Mouse (Mus musculus) kidney, embryonic 16.5 days (tissue): Measurements from ENCODE around the gene Mitf. TPM values are rescaled to one million over a fixed set of nuclear protein-coding genes. Genes with fewer than 3 reads are reported as not detected.
A peak's percentile ranks its signal among the peaks of the same experiment; 100 is the strongest.

Experiments used
- ATAC-seq: fragments of 200-750 bp; cut with Nextera tagmentation; 2 replicates; pipeline ENCODE4 v1.8.0; 2017; ENCODE audit warnings: moderate TSS enrichment; ENCODE audit not compliant: low FRiP score, low TSS enrichment
- H3K27ac ChIP-seq: fragments of 300-500 bp; sonication (generic); 2 replicates; pipeline ENCODE4 v1.5.1; 2014; ENCODE audit warnings: low read length
- H3K27me3 ChIP-seq: fragments of 300-500 bp; sonication (generic); 2 replicates; pipeline ENCODE4 v1.6.1; 2014; ENCODE audit warnings: low read length, control low read depth, mixed read lengths; ENCODE audit not compliant: insufficient read depth
- H3K36me3 ChIP-seq: fragments of 300-500 bp; sonication (generic); 2 replicates; pipeline ENCODE4 v1.6.1; 2014; ENCODE audit warnings: low read length, control low read depth, mixed read lengths; ENCODE audit not compliant: insufficient read depth
- H3K4me1 ChIP-seq: fragments of 300-500 bp; sonication (generic); 2 replicates; pipeline ENCODE4 v1.6.1; 2014; ENCODE audit warnings: low read length, control low read depth, mixed read lengths; ENCODE audit not compliant: insufficient read depth
- H3K4me2 ChIP-seq: fragments of 300-500 bp; sonication (generic); replicated peaks from 2 replicates; pipeline ENCODE4 v1.6.1; 2014; ENCODE audit warnings: low read depth, low read length
- H3K4me3 ChIP-seq: fragments of 300-500 bp; sonication (generic); 2 replicates; pipeline ENCODE4 v1.5.1; 2014; ENCODE audit warnings: mild to moderate bottlenecking, low read length
- H3K9ac ChIP-seq: fragments of 300-500 bp; sonication (generic); replicated peaks from 2 replicates; pipeline ENCODE4 v1.6.1; 2014; ENCODE audit warnings: low read length
- H3K9me3 ChIP-seq: fragments of 300-500 bp; sonication (generic); 2 replicates; pipeline ENCODE4 v1.6.1; 2016; ENCODE audit warnings: low read length, control low read depth
- WGBS: fragments of 180-500 bp; shearing (Covaris S2); extraction: QIAGEN DNeasy Blood & Tissue Kit; methylation state at CpG from one replicate; pipeline ENCODE4 v1.1.7; 2014; 5-methylcytosine and 5-hydroxymethylcytosine counted together
- polyA plus RNA-seq: library from polyadenylated mRNA; unstranded; fragments of >200 nt; fragmentation: Nextera tagmentation; extraction: Ambion mirVana; gene quantifications from 2 replicates; pipeline ENCODE4 v1.2.1, GENCODE M21; 2015

Mitf gene
- polyA plus RNA-seq, 1 experiment from 2014 or later: 3.4 TPM

DNA sequence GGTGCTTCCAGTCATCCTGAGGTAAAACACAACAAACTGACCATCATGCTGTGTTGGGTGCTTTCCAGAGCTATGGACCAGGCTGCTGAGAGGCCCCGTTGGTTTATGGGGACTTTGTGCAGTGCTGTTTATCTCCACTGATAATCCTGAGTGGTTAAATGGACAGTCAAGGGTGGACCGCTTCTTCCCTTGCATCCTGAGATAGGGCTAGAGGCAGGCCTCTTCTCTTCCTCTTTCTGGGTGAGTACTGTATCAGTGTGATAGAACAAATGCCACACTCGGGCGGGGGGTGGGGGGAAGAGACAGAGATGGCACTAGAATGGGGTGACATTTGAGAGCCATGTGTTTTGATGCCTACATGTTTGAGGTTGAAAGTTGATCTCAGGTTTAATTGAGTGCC, 81.0 kb downstream of the Mitf start:
- Histone ChIP-seq H3K4me2 (no peak overlapping the region), H3K27me3 (no peaks in the 10 kb centered on the region), H3K9me3 (no peaks in the 10 kb centered on the region), H3K9ac (no peak overlapping the region), H3K4me3 (no peak overlapping the region), H3K27ac (peak overlapping the region; percentile 65), H3K36me3 (no peaks in the 10 kb centered on the region), H3K4me1 (peaks cover 11% of the 10 kb centered on the region; the same call in 1 of the 2 replicates)
- 87% methylated on average over 4 of the region's 4 CpGs for WGBS
- ATAC-seq: no peak

DNA sequence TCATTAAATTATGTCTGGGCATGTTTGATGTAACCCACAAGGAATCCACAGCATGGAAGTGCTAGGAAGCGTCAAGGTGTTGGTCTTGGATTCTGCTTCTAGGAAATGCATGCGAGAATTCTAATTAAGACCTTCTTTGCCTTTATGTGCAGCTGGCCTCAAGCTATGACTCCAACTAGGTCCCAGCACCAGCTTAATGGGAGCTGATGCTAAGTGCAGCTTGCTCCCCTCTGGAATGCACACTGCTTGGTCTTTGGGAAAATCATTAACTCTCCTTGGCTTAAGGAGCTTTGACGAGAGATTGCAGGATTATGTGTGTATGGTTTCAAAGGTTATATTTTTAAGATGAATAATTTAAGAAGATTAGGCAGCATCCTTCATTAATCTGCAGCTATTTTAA, 81.7 kb downstream of the Mitf start:
- ATAC-seq: peak; percentile 81; the same call in 1 of the 2 replicates
- Histone ChIP-seq H3K9me3 (no peaks in the 10 kb centered on the region), H3K9ac (no peak overlapping the region), H3K36me3 (no peaks in the 10 kb centered on the region), H3K27ac (peak overlapping the region; percentile 65), H3K4me2 (no peak overlapping the region), H3K4me1 (peaks cover 10% of the 10 kb centered on the region; the same call in 1 of the 2 replicates), H3K27me3 (no peaks in the 10 kb centered on the region), H3K4me3 (no peak overlapping the region)
- 58% methylated on average over 3 of the region's 3 CpGs for WGBS

DNA sequence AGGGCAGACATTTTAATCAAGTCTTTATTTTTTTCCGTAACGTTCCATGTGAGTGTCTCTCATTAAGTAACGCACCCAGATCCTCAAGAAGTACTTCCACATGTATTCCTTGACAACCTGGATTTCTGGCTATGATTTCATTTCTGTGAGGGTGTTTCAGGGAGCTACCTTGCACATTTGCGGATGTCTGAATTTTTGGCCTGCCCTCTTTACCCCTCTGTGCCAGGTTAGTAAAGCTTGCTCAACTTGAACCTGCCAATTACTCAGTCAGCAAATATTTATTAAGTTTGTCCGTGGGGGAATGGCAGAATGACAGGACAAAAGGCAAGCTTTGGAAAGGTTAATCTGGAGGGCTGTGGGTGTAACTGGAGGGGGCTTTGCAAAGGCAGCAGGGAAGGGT, 86.7 kb downstream of the Mitf start:
- Histone ChIP-seq H3K4me2 (no peak overlapping the region), H3K9ac (no peak overlapping the region), H3K27ac (no peak overlapping the region), H3K4me1 (peaks cover under 1% of the 10 kb centered on the region; the same call in 1 of the 2 replicates), H3K27me3 (no peaks in the 10 kb centered on the region), H3K4me3 (no peak overlapping the region), H3K36me3 (no peaks in the 10 kb centered on the region), H3K9me3 (no peaks in the 10 kb centered on the region)
- ATAC-seq: no peak
- WGBS: 76% methylated on average over 5 of the region's 5 CpGs

DNA sequence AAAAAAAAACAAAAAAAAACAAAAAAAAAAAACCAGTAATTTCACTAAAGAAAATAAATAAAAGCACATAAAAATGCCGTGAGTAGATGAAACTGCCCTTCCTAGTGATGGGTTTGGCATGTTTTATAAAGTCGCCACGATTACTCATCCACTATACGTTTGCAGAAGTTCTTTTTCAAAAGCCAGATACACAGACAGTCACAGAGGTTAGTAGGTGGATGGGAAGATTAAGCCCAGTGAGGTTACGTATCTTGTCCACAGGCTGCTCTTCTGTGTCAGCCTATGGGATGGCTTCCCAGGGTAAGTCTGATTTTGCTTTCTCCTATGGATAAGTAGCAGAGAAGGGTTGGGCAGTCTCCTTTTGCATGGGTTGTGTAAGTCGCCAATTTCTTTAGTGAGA, 90.3 kb downstream of the Mitf start:
- no peak for ATAC-seq
- no peak overlapping the region for H3K4me3 ChIP-seq
- 76% methylated on average over 6 of the region's 6 CpGs for WGBS

DNA sequence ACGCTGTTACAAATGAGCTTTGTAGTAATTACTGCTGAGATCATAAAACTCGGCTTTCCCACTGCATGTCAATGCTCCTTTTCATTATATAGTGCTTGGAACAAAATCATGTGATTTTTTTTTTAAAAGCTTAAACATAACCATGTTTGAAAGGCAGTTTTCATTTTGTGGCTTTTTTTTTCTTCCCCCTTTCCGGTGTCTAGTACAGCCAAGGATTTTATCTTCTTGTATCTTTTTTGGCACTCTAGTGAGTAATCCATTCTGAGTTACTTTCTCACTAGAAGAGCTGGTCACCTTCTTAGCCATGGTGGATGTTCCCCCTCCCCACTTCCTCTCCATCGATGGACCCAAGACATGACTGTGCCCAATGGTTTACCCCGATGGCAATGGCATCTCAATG, 91.2 kb downstream of the Mitf start:
- no peak overlapping the region for H3K27ac ChIP-seq
- H3K9ac ChIP-seq: no peak overlapping the region
- H3K27me3 ChIP-seq: no peaks in the 10 kb centered on the region
- WGBS: 60% methylated on average over 5 of the region's 5 CpGs
- H3K4me2 ChIP-seq: no peak overlapping the region
- no peak for ATAC-seq
- H3K36me3 ChIP-seq: no peaks in the 10 kb centered on the region
- H3K4me3 ChIP-seq: no peak overlapping the region
- no peaks in the 10 kb centered on the region for H3K9me3 ChIP-seq
- H3K4me1 ChIP-seq: no peaks in the 10 kb centered on the region

More for the DNA sequence above, 90.3 kb downstream of the Mitf start:
- Histone ChIP-seq H3K9ac (no peak overlapping the region), H3K36me3 (no peaks in the 10 kb centered on the region), H3K4me2 (no peak overlapping the region), H3K27me3 (no peaks in the 10 kb centered on the region), H3K27ac (no peak overlapping the region), H3K9me3 (no peaks in the 10 kb centered on the region), H3K4me1 (no peaks in the 10 kb centered on the region)

DNA sequence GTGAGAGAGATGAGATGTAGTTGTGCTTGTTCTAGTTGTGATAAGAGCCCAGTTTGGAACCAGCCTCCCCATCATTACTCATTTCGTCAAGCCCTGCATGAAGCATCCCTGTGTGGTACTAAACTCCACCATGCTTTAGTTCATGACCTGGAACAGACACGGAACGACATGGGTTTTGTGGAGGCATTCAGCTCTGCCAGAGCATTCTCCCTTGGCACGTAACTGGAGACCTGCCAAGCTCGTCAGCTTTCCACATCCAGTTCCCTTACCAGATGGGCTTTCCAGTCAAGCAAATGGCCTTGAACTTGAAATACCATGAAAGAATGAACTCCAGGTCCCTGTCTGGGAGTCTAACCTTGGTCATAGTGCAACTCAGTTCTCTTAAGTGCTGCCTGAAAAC, 94.7 kb downstream of the Mitf start:
- H3K36me3 ChIP-seq: no peaks in the 10 kb centered on the region
- 63% methylated on average over 5 of the region's 5 CpGs for WGBS
- H3K4me1 ChIP-seq: no peaks in the 10 kb centered on the region
- H3K27ac ChIP-seq: no peak overlapping the region
- ATAC-seq: no peak
- no peak overlapping the region for H3K4me2 ChIP-seq
- no peaks in the 10 kb centered on the region for H3K27me3 ChIP-seq
- no peak overlapping the region for H3K9ac ChIP-seq
- no peaks in the 10 kb centered on the region for H3K9me3 ChIP-seq
- H3K4me3 ChIP-seq: no peak overlapping the region

DNA sequence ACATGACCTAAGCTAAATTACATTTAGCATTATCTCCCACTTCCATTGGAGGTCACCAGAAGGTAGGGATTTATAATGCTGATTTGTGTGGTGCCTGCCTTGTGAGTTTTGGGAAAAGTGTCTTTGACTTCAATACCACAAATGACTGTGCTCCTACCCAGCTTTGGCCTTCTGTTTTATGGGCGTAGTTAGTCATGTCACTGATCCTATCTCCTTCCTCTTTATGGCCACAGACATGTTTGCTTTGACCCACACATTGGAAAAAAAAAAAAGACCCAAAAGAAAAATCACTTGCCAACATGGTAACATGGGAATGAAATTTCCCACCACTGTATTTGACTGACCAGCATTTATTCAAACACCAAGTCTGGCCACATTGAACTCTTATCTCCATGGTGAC, 95.4 kb downstream of the Mitf start:
- Histone ChIP-seq H3K4me2 (no peak overlapping the region), H3K36me3 (no peaks in the 10 kb centered on the region), H3K9ac (no peak overlapping the region), H3K9me3 (no peaks in the 10 kb centered on the region), H3K27ac (no peak overlapping the region), H3K4me3 (no peak overlapping the region), H3K27me3 (no peaks in the 10 kb centered on the region), H3K4me1 (no peaks in the 10 kb centered on the region)
- no peak for ATAC-seq
- WGBS: 86% methylated on average over 1 of the region's 1 CpGs

DNA sequence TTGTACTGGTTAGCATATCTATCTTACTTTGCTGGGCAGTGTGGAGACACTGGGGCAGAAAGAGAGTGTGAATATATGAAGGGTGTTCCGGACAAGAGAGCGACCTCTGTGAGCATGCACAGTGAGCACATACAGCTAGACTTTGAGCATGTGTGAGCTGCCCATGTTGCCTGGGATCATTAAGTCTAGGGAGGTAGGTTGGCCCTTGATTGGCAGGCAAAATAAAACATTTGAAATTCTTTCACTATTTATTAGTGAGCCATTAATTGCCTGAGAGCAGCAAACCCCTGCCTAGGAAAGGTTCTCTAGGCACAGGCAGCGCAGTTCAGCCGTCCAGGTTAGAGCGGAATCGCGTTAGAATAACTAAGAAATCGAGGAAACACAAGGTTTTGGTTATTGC, 107.9 kb downstream of the Mitf start:
- WGBS: 62% methylated on average over 8 of the region's 8 CpGs
- H3K9ac ChIP-seq: no peak overlapping the region
- H3K27me3 ChIP-seq: no peaks in the 10 kb centered on the region
- no peaks in the 10 kb centered on the region for H3K9me3 ChIP-seq
- H3K36me3 ChIP-seq: no peaks in the 10 kb centered on the region
- H3K4me1 ChIP-seq: peaks cover 34% of the 10 kb centered on the region
- H3K4me2 ChIP-seq: no peak overlapping the region
- peak overlapping the region; percentile 86 for H3K27ac ChIP-seq
- no peak overlapping the region for H3K4me3 ChIP-seq
- peak; percentile 75 for ATAC-seq

DNA sequence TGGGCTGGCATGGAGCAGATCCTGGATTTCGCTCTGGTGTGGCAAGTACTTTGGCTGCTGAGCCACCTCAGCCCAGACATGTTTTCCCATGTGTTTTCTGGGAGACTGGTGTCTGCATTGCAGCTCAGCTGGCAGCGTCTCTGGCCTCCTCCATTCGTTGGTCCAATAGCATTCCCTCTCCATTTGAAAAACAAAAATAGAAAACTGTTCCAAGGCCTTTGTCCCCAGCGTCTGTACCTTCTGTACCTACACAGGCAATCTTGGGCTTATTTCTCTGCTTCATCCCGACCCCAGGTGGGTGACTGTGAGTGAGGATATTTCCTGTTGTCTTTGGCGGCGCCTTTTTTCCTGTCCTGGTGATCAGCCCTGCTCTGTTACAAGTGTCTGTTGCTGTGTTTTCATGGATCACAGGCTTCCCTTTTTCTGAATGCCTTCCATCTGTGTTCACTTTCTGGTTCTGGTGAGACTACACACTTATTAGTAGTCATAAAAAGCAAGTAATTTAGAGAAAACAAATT, 109.6 kb downstream of the Mitf start:
- Histone ChIP-seq H3K27me3 (no peaks in the 10 kb centered on the region), H3K27ac (peak overlapping the region; percentile 78), H3K4me3 (no peak overlapping the region), H3K36me3 (no peaks in the 10 kb centered on the region), H3K4me2 (no peak overlapping the region), H3K9ac (no peak overlapping the region), H3K9me3 (no peaks in the 10 kb centered on the region), H3K4me1 (peaks cover 34% of the 10 kb centered on the region)
- WGBS: 70% methylated on average over 7 of the region's 7 CpGs
- no peak for ATAC-seq

DNA sequence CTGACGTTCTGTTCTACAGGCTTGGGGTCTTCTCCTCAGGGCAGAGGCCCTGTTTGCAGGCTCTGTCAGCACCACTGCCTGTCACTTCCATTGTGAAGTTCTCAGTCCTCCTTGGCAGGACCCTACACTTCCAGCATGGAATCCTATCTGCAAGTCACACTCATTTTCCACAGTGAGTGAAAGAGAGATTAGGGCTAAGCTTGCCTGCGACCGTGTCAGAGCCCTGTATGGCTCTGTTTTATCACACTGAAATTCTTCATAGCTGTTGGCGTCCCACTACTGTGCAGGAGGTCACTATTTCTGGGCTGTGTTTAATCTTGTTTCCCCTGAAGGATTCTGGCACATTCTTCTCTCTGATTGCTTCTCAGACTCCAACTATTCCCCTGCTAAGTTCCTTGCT, 111.2 kb downstream of the Mitf start:
- ATAC-seq: no peak
- WGBS: 55% methylated on average over 4 of the region's 4 CpGs
- peak overlapping the region; percentile 66; the same call in 1 of the 2 replicates for H3K27ac ChIP-seq

More for the DNA sequence above, 111.2 kb downstream of the Mitf start:
- no peak overlapping the region for H3K9ac ChIP-seq
- H3K4me1 ChIP-seq: peaks cover 34% of the 10 kb centered on the region
- no peak overlapping the region for H3K4me3 ChIP-seq
- no peaks in the 10 kb centered on the region for H3K27me3 ChIP-seq
- no peaks in the 10 kb centered on the region for H3K9me3 ChIP-seq
- H3K36me3 ChIP-seq: no peaks in the 10 kb centered on the region
- no peak overlapping the region for H3K4me2 ChIP-seq
